Mouse (Mus musculus) C2C12 (cell line): ENCODE results near the gene Ttc23.

Experiments
- CEBPB ChIP-seq: IDR thresholded peaks from one replicate; pipeline ENCODE4 v1.6.1; 2011; ENCODE audit warnings: low read depth, mild to moderate bottlenecking, control low read depth, moderate library complexity
- CTCF ChIP-seq: IDR thresholded peaks from one replicate; pipeline ENCODE4 v1.5.1; 2011; ENCODE audit not compliant: control insufficient read depth, insufficient read depth, insufficient read length
- FOSL1 ChIP-seq: IDR thresholded peaks from one replicate; pipeline ENCODE4 v1.8.0; 2011; ENCODE audit warnings: mild to moderate bottlenecking, low read length; ENCODE audit not compliant: poor library complexity, insufficient read depth, severe bottlenecking
- MAX ChIP-seq: IDR thresholded peaks from one replicate; pipeline ENCODE4 v1.6.1; 2011; ENCODE audit warnings: mild to moderate bottlenecking, control low read depth
- MYOD1 ChIP-seq: IDR thresholded peaks from one replicate; pipeline ENCODE4 v1.6.1; 2011; ENCODE audit warnings: low read depth; ENCODE audit not compliant: control insufficient read depth, insufficient read length
- USF1 ChIP-seq: IDR thresholded peaks from one replicate; pipeline ENCODE4 v1.6.1; 2011; ENCODE audit warnings: low read depth, mild to moderate bottlenecking, control low read depth, moderate library complexity

- TF ChIP-seq CTCF (no peak), FOSL1 (no peak), USF1 (no peak), CEBPB (no peak), MAX (no peak), MYOD1 (no peak)
Measured at GRCm38 (mm10) chr7:67801022-67801421, 153.8 kb downstream of the Ttc23 start.
